Comparison of ENCODE assay signal across 8 mouse cellular contexts in the genomic region with DNA sequence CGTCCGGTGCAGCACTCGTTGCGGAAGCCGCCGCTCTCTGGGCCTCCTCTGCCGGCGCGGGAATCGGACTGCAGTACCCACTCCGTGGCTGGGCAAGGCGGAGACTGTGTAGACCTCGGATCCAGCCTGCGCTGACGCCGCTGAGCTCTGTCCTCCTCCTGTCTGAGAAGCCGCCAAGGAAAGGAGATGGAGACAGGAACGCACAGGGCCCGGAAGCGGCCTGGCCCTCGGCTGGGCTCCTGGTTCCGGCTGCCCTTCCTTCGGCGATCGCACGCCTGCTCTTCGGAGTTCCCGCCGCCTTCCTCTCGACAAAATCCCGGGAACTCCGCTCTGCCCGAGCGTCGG. TPM values are rescaled to one million over a fixed set of nuclear protein-coding genes. Genes with fewer than 3 reads are reported as not detected.
DNase-seq lines count a peak whose midpoint lies in the region; ATAC-seq and TF ChIP-seq lines count a peak whose summit lies in the region.

No protein-coding gene starts in this region.

- peak overlapping the region; percentile 98 for H3K9ac ChIP-seq in lung, embryonic 16.5 days (ENCODE audit: low read length)
- H3K9ac ChIP-seq in limb, embryonic 14.5 days (ENCODE audit: low read depth, low read length, severe bottlenecking), result peak overlapping the region; percentile 85

- intact Hi-C loops in left cerebral cortex, postnatal 14 days (cut with DNase I), result loop anchor here (5.0 to 10.0 kb wide), 2 partner anchors 84 to 483 kb away; partner anchors contain the start of genes Pik3c2b and Snrpe

- no peak for DNase-seq in lung, postnatal 36 days
- DNase-seq in limb, embryonic 14.5 days (ENCODE audit: low spot score), result no peak
- no peak for DNase-seq in adrenal gland, adult 18-20 months (ENCODE audit: low spot score in 2 of 2)
- no peak for DNase-seq in left cerebral cortex, postnatal 14 days (ENCODE audit: low spot score in 2 of 2)
- DNase-seq in natural killer cell, adult 2 months (ENCODE audit: low spot score in 2 of 2), result no peak

- peaks cover 26% of the 10 kb centered on the region for H3K4me1 ChIP-seq in lung, embryonic 16.5 days (replicated peaks; ENCODE audit: control insufficient read depth, insufficient read depth, low read length)
- H3K4me1 ChIP-seq in embryonic fibroblast, embryonic 13.5 days (ENCODE audit: control insufficient read depth, insufficient read depth, low read length), result no peaks in the 10 kb centered on the region
- peaks cover 34% of the 10 kb centered on the region for H3K4me1 ChIP-seq in limb, embryonic 14.5 days (ENCODE audit: control insufficient read depth, insufficient read depth, low read length)

- peak overlapping the region; percentile 98 for H3K27ac ChIP-seq in lung, embryonic 16.5 days (ENCODE audit: low read length)
- H3K27ac ChIP-seq in embryonic fibroblast, embryonic 13.5 days (ENCODE audit: insufficient read depth, low read length), result peak overlapping the region; percentile 94
- peak overlapping the region; percentile 92 for H3K27ac ChIP-seq in limb, embryonic 14.5 days (replicated peaks; ENCODE audit: low read depth, low read length)

- no peaks in the 10 kb centered on the region for H3K27me3 ChIP-seq in lung, embryonic 16.5 days (ENCODE audit: control insufficient read depth, insufficient read depth, low read depth, low read length)
- no peaks in the 10 kb centered on the region for H3K27me3 ChIP-seq in limb, embryonic 14.5 days (ENCODE audit: control insufficient read depth, insufficient read depth, low read length)

- peaks cover 9% of the 10 kb centered on the region for H3K36me3 ChIP-seq in lung, embryonic 16.5 days (ENCODE audit: control insufficient read depth, insufficient read depth, low read length)
- peaks cover 19% of the 10 kb centered on the region for H3K36me3 ChIP-seq in limb, embryonic 14.5 days (ENCODE audit: control insufficient read depth, insufficient read depth, low read length)

- no peak for ATAC-seq in lung, embryonic 16.5 days (ENCODE audit: low read depth)
- ATAC-seq in limb, embryonic 14.5 days (ENCODE audit: low FRiP score, low read depth), result no peak
- ATAC-seq in neutrophil, adult 5-6 weeks (ENCODE audit: extremely low read depth, insufficient number of reproducible peaks, low FRiP score, poor library complexity, severe bottlenecking), result peak; percentile 3; the same call in 1 of the 2 replicates

- no peak for TF ChIP-seq CTCF in embryonic fibroblast, embryonic 13.5 days (IDR thresholded peaks at IDR 0.05; ENCODE audit: borderline replicate concordance, insufficient read depth, low read length)

- no peaks in the 10 kb centered on the region for H3K9me3 ChIP-seq in lung, embryonic 16.5 days (ENCODE audit: control insufficient read depth, low read length)
- H3K9me3 ChIP-seq in limb, embryonic 14.5 days (ENCODE audit: control insufficient read depth, low read length), result no peaks in the 10 kb centered on the region

- peak overlapping the region; percentile 94 for H3K4me2 ChIP-seq in lung, embryonic 16.5 days (ENCODE audit: low read depth, low read length)
- peak overlapping the region; percentile 99 for H3K4me2 ChIP-seq in limb, embryonic 14.5 days (replicated peaks; ENCODE audit: low read depth, low read length, severe bottlenecking)

- peak overlapping the region; percentile 76 for H3K4me3 ChIP-seq in lung, embryonic 16.5 days (ENCODE audit: low read length)
- H3K4me3 ChIP-seq in embryonic fibroblast, embryonic 13.5 days (ENCODE audit: insufficient read depth, low read length), result peak overlapping the region; percentile 92
- peak overlapping the region; percentile 79 for H3K4me3 ChIP-seq in limb, embryonic 14.5 days (replicated peaks; ENCODE audit: low read length)

- TF ChIP-seq POLR2A in embryonic fibroblast, embryonic 13.5 days (IDR thresholded peaks at IDR 0.05; ENCODE audit: low read depth, low read length), result no peak; the same call in 1 of the 2 replicates
- 0 out of 2 replicates have a peak, but pooled peaks have one; percentile 12 for TF ChIP-seq POLR2A in limb, embryonic 14.5 days (IDR thresholded peaks at IDR 0.05; ENCODE audit: borderline replicate concordance, extremely low read depth, insufficient read depth, insufficient read length)

- under 1% methylated on average over 34 of the region's 35 CpGs for WGBS in lung, embryonic 16.5 days
- under 1% methylated on average over 26 of the region's 35 CpGs for WGBS in limb, embryonic 14.5 days

RNA-seq across cellular contexts. Expression of gene Ppp1r15b, which starts 0.6 kb away (rescaled TPM):
- 39.0 and 42.5 TPM in 2 replicates for polyA plus RNA-seq in lung, embryonic 16.5 days (2015; fragmentation: Nextera tagmentation; extraction: Ambion mirVana)
- polyA plus RNA-seq in embryonic fibroblast, embryonic 13.5 days (2011; ENCODE audit: insufficient read length, low read depth, missing spikeins), result 55.8 and 63.3 TPM in 2 replicates
- 29.9 and 31.0 TPM in 2 replicates for polyA plus RNA-seq in limb, embryonic 14.5 days (2012; rRNA removed)
- 38.5 and 40.0 TPM in 2 replicates for polyA plus RNA-seq in limb, embryonic 14.5 days (2014; fragmentation: Nextera tagmentation; extraction: Ambion mirVana)
- 119 and 126 TPM in 2 replicates for total RNA-seq in neutrophil, adult 5-6 weeks (2017)
- total RNA-seq in adrenal gland, adult 18-20 months (2021), result 100 to 1,000 TPM in 1 of 2 experiments, 10 to 100 TPM in 1; 95.7 to 103 TPM
- total RNA-seq in left cerebral cortex, postnatal 14 days (2021), result 10 to 100 TPM; 45.5 to 46.8 TPM

RNA-seq across cellular contexts. Expression of gene Plekha6, which starts 32.5 kb away (rescaled TPM):
- polyA plus RNA-seq in lung, embryonic 16.5 days (2015; fragmentation: Nextera tagmentation; extraction: Ambion mirVana), result 8.0 and 8.3 TPM in 2 replicates
- 2.6 and 3.6 TPM in 2 replicates for polyA plus RNA-seq in embryonic fibroblast, embryonic 13.5 days (2011; ENCODE audit: insufficient read length, low read depth, missing spikeins)
- 6.6 and 6.9 TPM in 2 replicates for polyA plus RNA-seq in limb, embryonic 14.5 days (2012; rRNA removed)
- 4.0 and 4.2 TPM in 2 replicates for polyA plus RNA-seq in limb, embryonic 14.5 days (2014; fragmentation: Nextera tagmentation; extraction: Ambion mirVana)
- 0.61 and 3.5 TPM in 2 replicates for total RNA-seq in neutrophil, adult 5-6 weeks (2017)
- 10 to 100 TPM in 1 of 2 experiments, 1 to 10 TPM in 1; 9.0 to 17.9 TPM for total RNA-seq in adrenal gland, adult 18-20 months (2021)
- 10 to 100 TPM; 60.7 to 70.5 TPM for total RNA-seq in left cerebral cortex, postnatal 14 days (2021)
